Mouse (Mus musculus) lung, embryonic 14.5 days (tissue): ENCODE results near the gene Smyd3. TPM values are rescaled to one million over a fixed set of nuclear protein-coding genes. Genes with fewer than 3 reads are reported as not detected.

Experiments used
- ATAC-seq: fragments of 200-750 bp; cut with Nextera tagmentation; 2 replicates; pipeline ENCODE4 v1.8.0; 2017; ENCODE audit warnings: mild to moderate bottlenecking, moderate TSS enrichment, moderate library complexity; ENCODE audit not compliant: insufficient read depth
- DNase-seq: peaks from one replicate; pipeline ENCODE4 v3.0.0-alpha.2; 2015
- H3K27ac ChIP-seq: fragments of 300-500 bp; sonication (generic); 2 replicates; pipeline ENCODE4 v1.5.1; 2014; ENCODE audit warnings: low read depth, mild to moderate bottlenecking, moderate library complexity
- H3K27me3 ChIP-seq: fragments of 300-500 bp; sonication (generic); 2 replicates; pipeline ENCODE4 v1.6.1; 2014; ENCODE audit warnings: low read length, control low read depth; ENCODE audit not compliant: insufficient read depth
- H3K36me3 ChIP-seq: fragments of 300-500 bp; sonication (generic); 2 replicates; pipeline ENCODE4 v1.6.1; 2014; ENCODE audit warnings: control low read depth; ENCODE audit not compliant: insufficient read depth
- H3K4me1 ChIP-seq: fragments of 300-500 bp; sonication (generic); 2 replicates; pipeline ENCODE4 v1.6.1; 2014; ENCODE audit warnings: antibody characterized with exemption, control low read depth; ENCODE audit not compliant: insufficient read depth
- H3K4me2 ChIP-seq: fragments of 300-500 bp; sonication (generic); 2 replicates; pipeline ENCODE4 v1.6.1; 2014; ENCODE audit warnings: mild to moderate bottlenecking
- H3K4me3 ChIP-seq: fragments of 300-500 bp; sonication (generic); 2 replicates; pipeline ENCODE4 v1.5.1; 2014; ENCODE audit warnings: low read depth, low read length
- H3K9ac ChIP-seq: fragments of 300-500 bp; sonication (generic); 2 replicates; pipeline ENCODE4 v1.6.1; 2014
- H3K9me3 ChIP-seq: fragments of 300-500 bp; sonication (generic); 2 replicates; pipeline ENCODE4 v1.6.1; 2016; ENCODE audit warnings: low read depth, low read length, control low read depth
- CTCF ChIP-seq: IDR thresholded peaks from 2 replicates; pipeline ENCODE4 v1.5.1; 2016; ENCODE audit warnings: antibody characterized with exemption, low read depth
- WGBS: fragments of 180-500 bp; shearing (Covaris S2); extraction: QIAGEN DNeasy Blood & Tissue Kit; methylation state at CpG from one replicate; pipeline ENCODE4 v1.1.7; 2014; 5-methylcytosine and 5-hydroxymethylcytosine counted together
- polyA plus RNA-seq: library from polyadenylated mRNA; unstranded; fragments of >200 nt; fragmentation: Nextera tagmentation; extraction: Ambion mirVana; gene quantifications from 2 replicates; pipeline ENCODE4 v1.2.1, GENCODE M21; 2014

The Smyd3 gene
- polyA plus RNA-seq, 1 experiment from 2014 or later, result 20.6 TPM

DNA sequence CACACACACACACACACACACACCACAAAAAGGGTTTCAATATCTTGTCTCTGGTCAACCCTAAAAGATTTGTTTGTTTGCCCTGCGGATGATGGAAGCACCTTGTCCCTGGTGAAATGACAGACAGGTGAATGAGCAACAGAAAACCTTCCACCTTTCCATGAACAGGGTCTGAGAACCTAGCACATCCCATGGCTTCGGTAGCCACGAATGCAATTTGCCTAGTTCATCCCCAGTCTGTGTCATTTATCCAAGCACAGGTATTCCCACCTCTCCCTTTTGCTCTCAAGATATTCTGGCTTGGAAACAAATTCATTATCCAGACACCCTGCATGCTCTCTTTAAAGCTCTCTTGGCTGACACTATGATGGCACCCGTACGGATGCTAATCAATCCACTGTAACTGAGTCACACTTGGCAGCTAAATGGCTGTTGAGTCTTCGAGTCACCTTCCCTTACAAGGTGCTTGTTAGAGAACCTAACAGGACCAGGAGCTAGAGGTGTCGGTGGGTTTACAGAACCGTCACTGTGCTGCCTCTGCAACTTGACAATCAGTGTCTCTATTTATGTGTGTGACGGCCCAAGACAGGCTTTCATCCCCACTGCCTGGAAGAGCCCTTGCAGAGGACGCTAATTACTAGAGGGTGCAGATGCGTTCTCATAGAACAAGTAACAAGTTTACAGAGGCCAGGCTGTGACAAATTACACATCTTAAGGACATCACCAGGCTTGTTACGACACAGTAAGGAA, 309.8 kb downstream of the Smyd3 start:
- Histone ChIP-seq H3K4me2 (no peak overlapping the region), H3K36me3 (no peaks in the 10 kb centered on the region), H3K27ac (no peak overlapping the region), H3K9me3 (no peaks in the 10 kb centered on the region), H3K4me3 (no peak overlapping the region), H3K27me3 (no peaks in the 10 kb centered on the region), H3K4me1 (no peaks in the 10 kb centered on the region), H3K9ac (no peak overlapping the region)
- no peak for TF ChIP-seq CTCF
- ATAC-seq (no peak), DNase-seq (no peak)
- WGBS, result 66% methylated on average over 12 of the region's 12 CpGs

- no peak for TF ChIP-seq CTCF
Observed at GRCm38 (mm10) chr1:179207180-179207741, 310.6 kb downstream of the Smyd3 start.

DNA sequence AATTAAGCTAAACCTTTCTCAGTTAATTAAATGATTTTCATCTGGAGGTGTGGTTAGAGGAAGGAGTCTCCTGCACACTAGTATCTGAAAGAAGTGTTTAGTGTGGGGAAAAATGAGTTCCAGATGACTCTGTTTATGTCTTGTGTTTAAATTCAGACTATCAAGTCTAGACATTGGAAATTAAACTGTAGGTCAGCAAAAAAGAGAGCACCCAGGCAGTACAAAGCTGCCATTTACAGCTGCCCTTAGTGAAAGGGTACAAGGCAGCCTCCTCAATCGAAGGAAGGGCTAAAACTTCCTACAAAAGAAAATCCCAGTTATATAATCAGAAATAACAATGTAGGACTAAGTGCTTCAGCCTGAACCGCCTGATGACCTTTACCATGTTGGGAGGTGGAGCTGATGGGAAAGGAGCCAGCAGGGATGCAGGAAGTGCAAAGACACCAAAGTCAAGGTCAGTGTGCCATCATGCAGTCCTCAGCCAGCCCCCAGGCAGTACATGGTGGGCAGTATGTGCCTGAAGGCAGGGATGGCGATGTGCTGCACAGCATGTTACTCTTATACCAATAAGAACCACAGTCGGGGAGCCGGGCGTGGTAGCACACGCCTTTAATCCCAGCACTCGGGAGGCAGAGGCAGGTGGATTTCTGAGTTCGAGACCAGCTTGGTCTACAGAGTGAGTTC, 319.2 kb downstream of the Smyd3 start:
- Histone ChIP-seq H3K4me2 (no peak overlapping the region), H3K4me1 (peaks cover 6% of the 10 kb centered on the region; the same call in 1 of the 2 replicates), H3K36me3 (no peaks in the 10 kb centered on the region), H3K4me3 (no peak overlapping the region), H3K27me3 (no peaks in the 10 kb centered on the region), H3K9ac (no peak overlapping the region), H3K9me3 (no peaks in the 10 kb centered on the region), H3K27ac (peak overlapping the region; percentile 71; the same call in 1 of the 2 replicates)
- TF ChIP-seq CTCF, result no peak
- DNase-seq (no peak), ATAC-seq (0 out of 2 replicates have a peak, but pooled peaks have one; percentile 30)
- 81% methylated on average over 9 of the region's 9 CpGs for WGBS

More at GRCm38 (mm10) chr1:179207180-179207741, 310.6 kb downstream of the Smyd3 start:
- H3K27me3 ChIP-seq, result no peaks in the 10 kb centered on the region
- no peak overlapping the region for H3K4me2 ChIP-seq
- H3K9ac ChIP-seq, result no peak overlapping the region
- ATAC-seq (no peak), DNase-seq (no peak)
- H3K9me3 ChIP-seq, result no peaks in the 10 kb centered on the region
- no peak overlapping the region for H3K4me3 ChIP-seq
- H3K27ac ChIP-seq, result no peak overlapping the region
- WGBS, result 61% methylated on average over 9 of the region's 9 CpGs
- H3K4me1 ChIP-seq, result no peaks in the 10 kb centered on the region
- no peaks in the 10 kb centered on the region for H3K36me3 ChIP-seq

DNA sequence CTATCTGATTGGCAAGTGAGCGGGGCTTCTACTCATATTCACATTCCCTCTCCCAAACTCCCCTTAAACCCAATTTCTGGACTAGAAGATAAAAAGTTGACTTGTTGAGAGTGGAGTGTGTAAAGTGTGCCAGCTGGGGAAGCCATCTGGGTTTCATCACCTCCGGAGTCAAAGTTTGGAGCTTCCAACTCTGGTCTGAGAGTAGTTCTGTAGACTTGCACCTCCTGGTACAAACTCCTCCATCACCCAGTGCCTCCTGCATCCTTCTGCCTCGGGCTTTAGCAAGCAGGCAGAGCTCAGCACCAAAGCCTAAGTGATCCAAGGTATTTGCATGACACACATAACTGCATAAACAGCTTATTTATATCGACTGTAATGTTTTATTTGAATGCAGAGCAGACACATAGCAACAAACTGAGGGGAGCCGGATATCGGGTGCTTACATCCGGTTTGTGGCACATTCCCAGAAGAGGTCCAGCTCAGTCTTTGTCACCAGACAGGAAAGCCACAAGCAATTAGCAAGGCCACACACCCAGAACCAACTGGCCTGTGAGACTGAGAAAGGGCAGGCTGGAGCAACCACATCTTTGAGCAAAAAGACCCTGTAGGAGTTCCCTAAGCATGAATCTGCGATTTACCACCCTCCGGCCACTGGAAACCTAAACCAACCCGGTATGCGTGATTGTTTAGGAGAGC, 319.9 kb downstream of the Smyd3 start:
- WGBS, result 35% methylated on average over 11 of the region's 11 CpGs
- H3K4me3 ChIP-seq, result no peak overlapping the region
- TF ChIP-seq CTCF, result no peak
- peaks cover 6% of the 10 kb centered on the region; the same call in 1 of the 2 replicates for H3K4me1 ChIP-seq
- H3K27me3 ChIP-seq, result no peaks in the 10 kb centered on the region
- peak overlapping the region; percentile 71; the same call in 1 of the 2 replicates for H3K27ac ChIP-seq
- H3K36me3 ChIP-seq, result no peaks in the 10 kb centered on the region
- no peaks in the 10 kb centered on the region for H3K9me3 ChIP-seq
- DNase-seq (peak; percentile 48), ATAC-seq (peak; percentile 40; the same call in 1 of the 2 replicates)
- no peak overlapping the region for H3K9ac ChIP-seq
- H3K4me2 ChIP-seq, result no peak overlapping the region

- 66% methylated on average over 4 of the region's 4 CpGs for WGBS
- Histone ChIP-seq H3K4me3 (no peak overlapping the region), H3K4me2 (no peak overlapping the region), H3K27ac (no peak overlapping the region), H3K36me3 (no peaks in the 10 kb centered on the region), H3K4me1 (peaks cover 6% of the 10 kb centered on the region; the same call in 1 of the 2 replicates), H3K9ac (no peak overlapping the region), H3K27me3 (no peaks in the 10 kb centered on the region), H3K9me3 (no peaks in the 10 kb centered on the region)
- no peak for ATAC-seq
- no peak for TF ChIP-seq CTCF
- no peak for DNase-seq
Observed at GRCm38 (mm10) chr1:179197156-179197555, 320.7 kb downstream of the Smyd3 start.

DNA sequence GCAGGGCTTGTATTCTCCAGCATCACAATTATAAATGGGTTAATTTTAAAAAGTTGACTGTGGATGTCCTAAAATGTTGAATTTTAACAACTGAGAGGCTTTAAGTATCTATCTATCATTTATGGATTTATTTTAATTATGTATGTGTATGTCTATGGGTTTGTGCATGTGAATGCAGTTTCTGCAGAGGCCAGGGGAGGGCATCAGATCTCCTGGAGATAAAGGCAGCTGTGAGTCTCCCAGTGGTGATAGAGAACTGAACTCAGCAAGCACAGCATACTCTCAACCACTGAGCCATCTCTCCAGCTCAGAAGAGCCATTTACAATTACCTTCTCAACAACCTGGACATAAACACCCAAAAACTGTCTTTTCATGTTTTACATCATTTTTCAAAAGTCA, 321.4 kb downstream of the Smyd3 start:
- H3K9me3 ChIP-seq, result no peaks in the 10 kb centered on the region
- TF ChIP-seq CTCF, result peak; percentile 38
- no peak overlapping the region for H3K9ac ChIP-seq
- no peak overlapping the region for H3K27ac ChIP-seq
- peaks cover 6% of the 10 kb centered on the region; the same call in 1 of the 2 replicates for H3K4me1 ChIP-seq
- H3K27me3 ChIP-seq, result no peaks in the 10 kb centered on the region
- ATAC-seq (no peak), DNase-seq (no peak)
- H3K4me3 ChIP-seq, result no peak overlapping the region
- no peak overlapping the region for H3K4me2 ChIP-seq
- no peaks in the 10 kb centered on the region for H3K36me3 ChIP-seq

DNA sequence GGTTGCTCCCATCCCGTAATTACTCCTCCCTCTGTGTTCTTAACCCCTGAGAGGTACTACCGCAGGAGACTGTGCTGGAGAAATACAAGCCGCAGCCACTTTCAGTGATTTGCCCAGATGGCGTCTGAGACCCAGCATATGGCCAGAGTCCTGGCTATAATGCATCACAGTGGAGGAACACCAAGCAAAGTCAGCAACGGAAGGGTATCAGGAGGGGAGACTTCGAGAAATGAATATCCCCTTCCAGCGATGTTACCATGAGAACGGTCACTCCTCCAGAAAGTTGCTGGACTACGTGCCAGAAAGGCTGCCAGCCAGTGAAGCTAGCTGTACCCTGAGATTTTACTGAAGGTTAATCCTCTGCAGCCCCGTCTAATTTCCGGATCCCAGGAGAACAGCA, 325.1 kb downstream of the Smyd3 start:
- H3K27me3 ChIP-seq, result no peaks in the 10 kb centered on the region
- H3K4me1 ChIP-seq, result peaks cover 6% of the 10 kb centered on the region; the same call in 1 of the 2 replicates
- no peak overlapping the region for H3K4me3 ChIP-seq
- H3K4me2 ChIP-seq, result no peak overlapping the region
- DNase-seq (no peak), ATAC-seq (no peak)
- WGBS, result 88% methylated on average over 11 of the region's 11 CpGs
- H3K27ac ChIP-seq, result no peak overlapping the region
- TF ChIP-seq CTCF, result no peak
- H3K36me3 ChIP-seq, result no peaks in the 10 kb centered on the region
- H3K9me3 ChIP-seq, result no peaks in the 10 kb centered on the region
- no peak overlapping the region for H3K9ac ChIP-seq
